ENCODE assay signal across 9 mouse cellular contexts in the genomic region with DNA sequence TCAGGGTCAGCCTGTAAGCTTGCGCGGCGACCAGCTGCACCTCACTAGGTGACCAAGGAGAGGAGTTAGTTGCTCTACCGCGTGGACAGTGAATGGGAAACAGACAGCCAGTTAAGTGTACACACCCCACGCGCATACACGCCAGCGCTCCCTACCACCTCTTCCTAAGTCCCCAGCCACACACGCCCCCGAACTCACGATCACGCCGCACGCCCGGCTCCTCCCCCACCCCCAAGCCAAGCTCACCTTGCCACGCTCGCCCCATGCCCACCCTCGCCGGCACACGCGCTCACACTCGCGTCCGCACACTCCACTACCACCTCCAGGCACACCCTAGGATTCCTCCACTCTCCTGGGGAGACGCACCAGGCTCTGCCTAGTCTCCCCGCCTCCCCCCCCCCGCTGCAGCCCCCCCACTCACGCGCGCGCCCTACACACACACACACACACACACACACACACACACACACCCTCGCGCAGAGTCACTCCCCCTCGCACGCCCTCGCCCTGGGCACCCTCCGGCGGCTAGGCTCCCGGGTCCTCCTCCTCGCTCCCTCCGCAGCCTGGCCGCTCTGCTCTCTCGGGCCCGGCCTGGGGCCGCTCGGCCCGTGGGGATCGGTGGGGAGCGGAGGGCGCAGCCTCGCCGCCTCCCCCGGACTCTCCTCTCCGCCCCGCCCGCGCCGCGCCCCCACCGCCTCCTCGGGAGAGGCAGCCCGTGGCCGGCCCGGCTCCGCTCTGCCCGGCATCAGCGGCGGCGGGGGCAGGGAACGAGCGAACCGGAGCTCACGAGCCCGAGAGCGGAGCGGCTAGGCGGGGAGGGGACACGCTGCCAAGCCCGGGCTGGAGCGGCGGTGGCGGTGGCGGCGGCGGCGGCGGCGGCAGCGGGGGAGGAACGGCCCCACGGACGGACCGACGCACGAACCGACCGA. TPM values are rescaled to one million over a fixed set of nuclear protein-coding genes. Genes with fewer than 3 reads are reported as not detected.
DNase-seq lines count a peak whose midpoint lies in the region; ATAC-seq and TF ChIP-seq lines count a peak whose summit lies in the region.
"Had no signal": no experiment of that assay in that cellular context is flagged by ENCODE, and none has a peak within 500 bp of the region (broad histone marks: within the 10 kb centered on the region; RNA-seq: fewer than 3 reads in every experiment).

A gene (plus strand): TSS at position 704 of the 929 bp plus-strand sequence.

- H3K4me1 ChIP-seq in forebrain, embryonic 16.5 days (replicated peaks; ENCODE audit: control insufficient read depth, insufficient read depth, low read length), result peaks cover 19% of the 10 kb centered on the region
- peaks cover 19% of the 10 kb centered on the region for H3K4me1 ChIP-seq in hindbrain, embryonic 14.5 days (replicated peaks; ENCODE audit: control insufficient read depth, insufficient read depth, low read length)
- H3K4me1 ChIP-seq in thymus, adult 2 months (replicated peaks; ENCODE audit: control insufficient read depth, insufficient read depth, low read length), result no peaks in the 10 kb centered on the region

- no peak for TF ChIP-seq POLR2A in thymus, adult 2 months (IDR thresholded peaks at IDR 0.05; ENCODE audit: control insufficient read depth, extremely low read depth, insufficient read depth, low read length, poor library complexity)

- H3K36me3 ChIP-seq in forebrain, embryonic 16.5 days (ENCODE audit: control insufficient read depth, insufficient read depth), result no peaks in the 10 kb centered on the region
- no peaks in the 10 kb centered on the region for H3K36me3 ChIP-seq in hindbrain, embryonic 14.5 days (replicated peaks; ENCODE audit: control insufficient read depth, insufficient read depth)
- H3K36me3 ChIP-seq in thymus, adult 2 months (ENCODE audit: control insufficient read depth, insufficient read depth, low read length), result no peaks in the 10 kb centered on the region

- under 1% methylated on average over 59 of the region's 98 CpGs for WGBS in forebrain, embryonic 16.5 days
- WGBS in hindbrain, embryonic 14.5 days, result under 1% methylated on average over 33 of the region's 98 CpGs
- 4% methylated on average over 70 of the region's 98 CpGs for WGBS in thymus, adult 2 months

- peak within 1 kb of the TSS; percentile 63 for H3K4me3 ChIP-seq in forebrain, embryonic 16.5 days (replicated peaks; ENCODE audit: low read length)
- peak within 1 kb of the TSS; percentile 59 for H3K4me3 ChIP-seq in hindbrain, embryonic 14.5 days (replicated peaks; ENCODE audit: low read length)
- H3K4me3 ChIP-seq in left cerebral cortex, adult 2 months, result peak within 1 kb of the TSS; percentile 80
- H3K4me3 ChIP-seq in thymus, adult 2 months (ENCODE audit: control insufficient read depth, insufficient read depth, low read length), result no peak within 1 kb of the TSS
- H3K4me3 ChIP-seq: myocyte had no signal

- peak; percentile 69 for ATAC-seq in forebrain, embryonic 16.5 days
- peak; percentile 78 for ATAC-seq in hindbrain, embryonic 14.5 days (ENCODE audit: low FRiP score)

- peak within 1 kb of the TSS; percentile 66 for H3K4me2 ChIP-seq in forebrain, embryonic 16.5 days (ENCODE audit: low read length)
- peak within 1 kb of the TSS; percentile 87 for H3K4me2 ChIP-seq in hindbrain, embryonic 14.5 days (replicated peaks)

- no peak for TF ChIP-seq CTCF in left cerebral cortex, adult 2 months (IDR thresholded peaks at IDR 0.05)
- TF ChIP-seq CTCF in thymus, adult 2 months (IDR thresholded peaks at IDR 0.05; ENCODE audit: borderline replicate concordance, control insufficient read depth, extremely low read depth, insufficient read depth, low read length, poor library complexity), result no peak

- peak within 1 kb of the TSS; percentile 87 for H3K9ac ChIP-seq in forebrain, embryonic 16.5 days (replicated peaks; ENCODE audit: low read depth, low read length)
- peak within 1 kb of the TSS; percentile 83 for H3K9ac ChIP-seq in hindbrain, embryonic 14.5 days

- intact Hi-C loops in left cerebral cortex, adult 2 months (cut with DNase I), result loop anchor here (1.0 to 5.0 kb wide), 5 partner anchors 37 to 223 kb away; no protein-coding TSS in a partner anchor

- peak within 1 kb of the TSS; percentile 69 for H3K27ac ChIP-seq in forebrain, embryonic 16.5 days (ENCODE audit: low read length)
- peak within 1 kb of the TSS; percentile 81 for H3K27ac ChIP-seq in hindbrain, embryonic 14.5 days
- peak within 1 kb of the TSS; percentile 91 for H3K27ac ChIP-seq in left cerebral cortex, adult 2 months
- no peak within 1 kb of the TSS for H3K27ac ChIP-seq in thymus, adult 2 months (ENCODE audit: control insufficient read depth, insufficient read depth, low read length)

- H3K9me3 ChIP-seq in forebrain, embryonic 16.5 days (ENCODE audit: control insufficient read depth, low read length), result no peaks in the 10 kb centered on the region
- no peaks in the 10 kb centered on the region for H3K9me3 ChIP-seq in hindbrain, embryonic 14.5 days (ENCODE audit: control insufficient read depth, low read length)

- peak; percentile 77 for DNase-seq in Muller cell, postnatal 12 days (ENCODE audit: inconsistent ontology term)
- DNase-seq in cerebellum, adult 11-12 months, result peak; percentile 68
- peak; percentile 25 for DNase-seq in hindbrain, embryonic 14.5 days (ENCODE audit: low spot score)
- peak; percentile 51 to 63 for DNase-seq in left cerebral cortex, adult 2 months (ENCODE audit: extremely low spot score in 1 of 2, low spot score in 2 of 2)
- DNase-seq in lung, postnatal 14 days, result peak; percentile 22
- peak; percentile 44 to 57 for DNase-seq in right cerebral cortex, adult 2 months (ENCODE audit: low spot score in 2 of 2)
- DNase-seq in thymus, adult 2 months, result no peak

- peaks cover 2% of the 10 kb centered on the region; the same call in 1 of the 2 replicates for H3K27me3 ChIP-seq in forebrain, embryonic 16.5 days (replicated peaks; ENCODE audit: control insufficient read depth, insufficient read depth, low read length)
- peaks cover 5% of the 10 kb centered on the region; the same call in 1 of the 2 replicates for H3K27me3 ChIP-seq in hindbrain, embryonic 14.5 days (ENCODE audit: control insufficient read depth, insufficient read depth, low read length)
- H3K27me3 ChIP-seq in thymus, adult 2 months (ENCODE audit: control insufficient read depth, insufficient read depth, low read length), result peaks cover 11% of the 10 kb centered on the region

RNA-seq across cellular contexts. Expression of the gene that starts here (rescaled TPM):
- polyA plus RNA-seq in forebrain, embryonic 16.5 days (2015; fragmentation: Nextera tagmentation; extraction: Ambion mirVana), result 7.6 and 8.6 TPM in 2 replicates
- polyA plus RNA-seq in hindbrain, embryonic 14.5 days (2014; fragmentation: Nextera tagmentation; extraction: Ambion mirVana), result 11.7 and 12.3 TPM in 2 replicates
- total RNA-seq in left cerebral cortex, adult 2 months (2021), result 10 to 100 TPM; 60.0 to 62.0 TPM
- polyA plus RNA-seq in thymus, adult 2 months (2012; rRNA removed), result 0.33 and 0.58 TPM in 2 replicates
- polyA plus RNA-seq: myocyte had no signal
